Mouse (Mus musculus): ENCODE measurements around the gene Rhobtb1.

Gene Rhobtb1

GRCm38 (mm10) chr10:69268061-69268643 lies 116.9 kb downstream of the Rhobtb1 start:
- in situ Hi-C loops (cut with MboI; ENCODE audit: low sequenced_read_pairs) = no loop called here

- in situ Hi-C loops (cut with MboI; ENCODE audit: low sequenced_read_pairs) = no loop called here
Measured at GRCm38 (mm10) chr10:69271436-69271835, 120.2 kb downstream of the Rhobtb1 start.

GRCm38 (mm10) chr10:69274275-69274674 lies 123.0 kb downstream of the Rhobtb1 start:
- in situ Hi-C loops (cut with MboI; ENCODE audit: low sequenced_read_pairs) = no loop called here

GRCm38 (mm10) chr10:69274705-69275104 lies 123.5 kb downstream of the Rhobtb1 start:
- in situ Hi-C loops (cut with MboI; ENCODE audit: low sequenced_read_pairs) = no loop called here

- in situ Hi-C loops (cut with MboI; ENCODE audit: low sequenced_read_pairs) = no loop called here
Measured at GRCm38 (mm10) chr10:69275811-69276775, 124.9 kb downstream of the Rhobtb1 start.

GRCm38 (mm10) chr10:69276920-69277435 lies 125.7 kb downstream of the Rhobtb1 start:
- in situ Hi-C loops (cut with MboI; ENCODE audit: low sequenced_read_pairs) = no loop called here

- in situ Hi-C loops (cut with MboI; ENCODE audit: low sequenced_read_pairs) = no loop called here
Measured at GRCm38 (mm10) chr10:69278764-69279606, 127.8 kb downstream of the Rhobtb1 start.

- in situ Hi-C loops (cut with MboI; ENCODE audit: low sequenced_read_pairs) = no loop called here
Measured at GRCm38 (mm10) chr10:69279607-69279978, 128.4 kb downstream of the Rhobtb1 start.

GRCm38 (mm10) chr10:69286939-69287338 lies 135.7 kb downstream of the Rhobtb1 start:
- in situ Hi-C loops (cut with MboI; ENCODE audit: low sequenced_read_pairs) = no loop called here

- in situ Hi-C loops (cut with MboI; ENCODE audit: low sequenced_read_pairs) = no loop called here
Measured at GRCm38 (mm10) chr10:69288086-69288485, 136.9 kb downstream of the Rhobtb1 start.

GRCm38 (mm10) chr10:69288720-69289119 lies 137.5 kb downstream of the Rhobtb1 start:
- in situ Hi-C loops (cut with MboI; ENCODE audit: low sequenced_read_pairs) = no loop called here

- in situ Hi-C loops (cut with MboI; ENCODE audit: low sequenced_read_pairs) = no loop called here
Measured at GRCm38 (mm10) chr10:69290736-69291135, 139.5 kb downstream of the Rhobtb1 start.

- in situ Hi-C loops (cut with MboI; ENCODE audit: low sequenced_read_pairs) = no loop called here
Measured at GRCm38 (mm10) chr10:69295919-69296318, 144.7 kb downstream of the Rhobtb1 start.

- in situ Hi-C loops (cut with MboI; ENCODE audit: low sequenced_read_pairs) = loop anchor here (10.0 to 25.0 kb wide), 2 partner anchors 115 to 413 kb away; no protein-coding TSS in a partner anchor
Measured at GRCm38 (mm10) chr10:69299985-69300384, 148.8 kb downstream of the Rhobtb1 start.

GRCm38 (mm10) chr10:69302667-69303066 lies 151.4 kb downstream of the Rhobtb1 start:
- in situ Hi-C loops (cut with MboI; ENCODE audit: low sequenced_read_pairs) = loop anchor here (10.0 to 25.0 kb wide), 2 partner anchors 118 to 415 kb away; no protein-coding TSS in a partner anchor

GRCm38 (mm10) chr10:69304819-69305218 lies 153.6 kb downstream of the Rhobtb1 start:
- in situ Hi-C loops (cut with MboI; ENCODE audit: low sequenced_read_pairs) = loop anchor here (10.0 to 25.0 kb wide), 2 partner anchors 120 to 418 kb away; no protein-coding TSS in a partner anchor

GRCm38 (mm10) chr10:69305600-69305999 lies 154.4 kb downstream of the Rhobtb1 start:
- in situ Hi-C loops (cut with MboI; ENCODE audit: low sequenced_read_pairs) = loop anchor here (10.0 to 25.0 kb wide), 2 partner anchors 121 to 418 kb away; no protein-coding TSS in a partner anchor

GRCm38 (mm10) chr10:69306205-69306604 lies 155.0 kb downstream of the Rhobtb1 start:
- in situ Hi-C loops (cut with MboI; ENCODE audit: low sequenced_read_pairs) = loop anchor here (10.0 to 25.0 kb wide), 2 partner anchors 121 to 419 kb away; no protein-coding TSS in a partner anchor

GRCm38 (mm10) chr10:69307067-69307466 lies 155.8 kb downstream of the Rhobtb1 start:
- in situ Hi-C loops (cut with MboI; ENCODE audit: low sequenced_read_pairs) = loop anchor here (10.0 to 25.0 kb wide), 2 partner anchors 122 to 420 kb away; no protein-coding TSS in a partner anchor

- in situ Hi-C loops (cut with MboI; ENCODE audit: low sequenced_read_pairs) = loop anchor here (10.0 to 25.0 kb wide), 2 partner anchors 124 to 422 kb away; no protein-coding TSS in a partner anchor
Measured at GRCm38 (mm10) chr10:69309109-69309508, 157.9 kb downstream of the Rhobtb1 start.
